Mouse (Mus musculus): ENCODE measurements around the gene Trap1.

DNA sequence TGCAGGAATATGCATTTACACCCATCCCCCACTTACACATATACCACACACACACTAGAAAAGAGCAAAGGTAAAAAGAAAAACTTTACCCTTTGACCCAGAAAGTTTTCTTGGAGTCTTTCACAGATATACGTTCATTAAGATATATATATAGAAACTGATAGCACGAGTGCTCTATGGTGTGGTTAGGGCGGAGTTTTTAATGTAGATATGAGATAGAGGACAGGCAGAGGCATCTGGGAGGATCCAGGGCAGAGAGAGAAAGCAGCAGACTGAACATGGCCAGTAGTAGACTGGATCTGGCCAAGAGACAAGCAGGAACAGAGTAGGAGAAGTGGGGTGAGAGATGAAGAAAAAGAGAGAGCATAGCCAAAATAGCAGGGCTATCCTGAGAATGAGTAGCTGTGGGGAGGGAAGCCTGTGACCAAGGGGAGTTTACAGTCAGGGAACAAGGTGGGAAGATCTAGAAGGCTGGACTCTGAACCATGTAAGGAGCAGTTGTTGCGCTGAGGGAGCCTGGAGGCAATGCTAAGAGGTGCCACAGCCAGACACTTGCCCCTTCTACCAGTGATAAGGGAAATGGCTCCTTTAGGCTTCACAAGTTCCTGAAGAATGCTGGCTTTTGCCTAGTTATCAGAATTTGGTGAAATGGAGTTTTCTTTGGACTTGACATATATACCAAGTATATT lies 64.6 kb downstream of the Trap1 start:
- TF ChIP-seq CTCF (IDR thresholded peaks at IDR 0.05; ENCODE audit: extremely low read depth, insufficient read depth, low read length) (no peak), POLR2A (IDR thresholded peaks at IDR 0.05; ENCODE audit: extremely low read depth, insufficient read depth, low read length) (no peak)

Data from cortical plate, adult 2 months (tissue).